Mouse (Mus musculus) heart, postnatal 0 days (tissue): ENCODE results near the gene Ldlrad3.

Source experiments
- CTCF ChIP-seq: IDR thresholded peaks from 2 replicates; pipeline ENCODE4 v1.5.1; 2016; ENCODE audit warnings: antibody characterized with exemption, control low read depth, low read depth
- EP300 ChIP-seq: IDR thresholded peaks from 2 replicates; pipeline ENCODE4 v1.6.1; 2016; ENCODE audit warnings: antibody characterized with exemption, low read depth

DNA sequence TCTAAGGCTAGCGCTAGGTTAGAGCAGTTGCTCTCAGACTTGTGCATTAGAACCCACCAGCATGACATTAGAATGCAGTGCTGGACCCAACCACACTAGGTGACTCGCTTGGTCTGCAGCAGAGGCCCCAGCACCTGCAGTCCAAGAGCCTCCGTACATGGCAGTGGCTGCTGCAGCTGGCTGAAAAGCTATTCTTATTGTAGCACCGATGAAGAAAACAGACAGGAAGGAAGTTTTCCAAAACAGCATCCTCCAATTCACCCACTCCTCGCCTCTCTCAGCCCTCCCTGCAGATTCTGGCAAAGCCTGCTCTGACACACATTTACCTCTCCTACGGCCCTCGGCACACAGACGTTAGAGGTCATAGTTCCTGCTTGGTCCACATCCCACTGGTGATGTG, 130.0 kb downstream of the Ldlrad3 start:
- TF ChIP-seq CTCF, result no peak
- no peak for TF ChIP-seq EP300
